Mouse (Mus musculus) embryonic fibroblast, embryonic 13.5 days (primary cell): Measurements from ENCODE around the gene Gas6.

Experiments used
- CTCF ChIP-seq: IDR thresholded peaks from 2 replicates; pipeline ENCODE4 v1.5.1; 2011; ENCODE audit warnings: mild to moderate bottlenecking, control low read depth, low read length, moderate library complexity, borderline replicate concordance; ENCODE audit not compliant: insufficient read depth
- POLR2A ChIP-seq: IDR thresholded peaks from 2 replicates; pipeline ENCODE4 v1.6.1; 2011; ENCODE audit warnings: low read depth, mild to moderate bottlenecking, control low read depth, low read length, moderate library complexity

DNA sequence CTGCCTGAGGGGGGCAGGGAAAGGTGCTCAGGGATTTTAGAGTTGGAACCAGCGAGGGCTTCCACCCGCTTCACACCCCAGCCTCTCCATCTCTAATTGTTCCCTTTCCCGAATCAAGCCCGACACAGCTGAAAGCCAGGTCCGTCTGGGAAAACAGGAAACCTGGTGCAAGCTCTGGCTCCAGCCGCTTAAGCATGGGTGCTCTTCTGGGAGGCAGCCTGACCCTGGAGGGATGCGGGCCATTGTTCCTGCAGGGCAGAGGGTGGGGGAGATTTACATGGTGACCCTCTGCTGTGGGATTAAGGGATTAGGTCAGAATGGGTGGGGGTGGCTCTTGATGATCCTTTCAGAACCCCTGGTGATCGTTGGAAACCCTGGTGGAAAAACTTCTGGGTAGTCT lies 58.2 kb downstream of the Gas6 start:
- TF ChIP-seq CTCF (no peak), POLR2A (no peak)
